9 mouse cellular contexts compared by ENCODE assay signal in the genomic region with DNA sequence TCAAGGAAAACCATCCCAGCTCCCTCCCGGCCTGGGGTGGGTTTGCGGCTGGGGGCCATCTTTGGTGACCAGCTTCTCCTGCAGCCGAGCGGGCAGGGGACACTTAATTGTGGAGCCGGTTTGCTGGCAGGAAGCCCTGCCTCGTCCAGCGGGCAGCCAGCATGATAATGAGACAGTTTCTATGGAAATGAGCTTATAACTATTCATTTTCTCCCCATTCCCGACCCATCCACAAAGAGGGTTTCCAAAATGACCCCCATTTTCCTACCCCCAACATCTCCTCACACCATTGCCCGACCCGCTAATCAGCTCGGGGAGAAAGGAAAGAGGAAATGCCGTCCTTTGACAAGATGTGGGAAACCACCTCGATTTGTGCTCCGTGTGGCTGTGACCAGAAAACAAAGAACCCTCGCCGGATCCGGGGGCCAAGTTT.
DNase-seq lines count a peak whose midpoint lies in the region; ATAC-seq and TF ChIP-seq lines count a peak whose summit lies in the region.
"Had no signal": no experiment of that assay in that cellular context is flagged by ENCODE, and none has a peak within 500 bp of the region (broad histone marks: within the 10 kb centered on the region; RNA-seq: fewer than 3 reads in every experiment).

No protein-coding gene starts in this region.

- 3% methylated on average over 17 of the region's 17 CpGs for WGBS in forebrain, postnatal 0 days
- WGBS in intestine, embryonic 16.5 days = 47% methylated on average over 17 of the region's 17 CpGs
- 44% methylated on average over 17 of the region's 17 CpGs for WGBS in limb, embryonic 14.5 days

- no peaks in the 10 kb centered on the region for H3K36me3 ChIP-seq in forebrain, postnatal 0 days (ENCODE audit: insufficient read depth)
- H3K36me3 ChIP-seq in intestine, embryonic 16.5 days (ENCODE audit: control insufficient read depth, insufficient read depth, low read length) = no peaks in the 10 kb centered on the region
- no peaks in the 10 kb centered on the region for H3K36me3 ChIP-seq in limb, embryonic 14.5 days (ENCODE audit: control insufficient read depth, insufficient read depth, low read length)
- H3K36me3 ChIP-seq: stomach, embryonic 15.5 days had no signal

- H3K4me1 ChIP-seq in forebrain, postnatal 0 days (ENCODE audit: insufficient read depth) = peaks cover 6% of the 10 kb centered on the region
- peaks cover 20% of the 10 kb centered on the region; the same call in 1 of the 2 replicates for H3K4me1 ChIP-seq in intestine, embryonic 16.5 days (ENCODE audit: control insufficient read depth, insufficient read depth, low read length)
- H3K4me1 ChIP-seq in limb, embryonic 14.5 days (ENCODE audit: control insufficient read depth, insufficient read depth, low read length) = peaks cover 16% of the 10 kb centered on the region

- no peak for TF ChIP-seq POLR2A in limb, embryonic 14.5 days (IDR thresholded peaks at IDR 0.05; ENCODE audit: borderline replicate concordance, extremely low read depth, insufficient read depth, insufficient read length)

- no peaks in the 10 kb centered on the region for H3K9me3 ChIP-seq in forebrain, postnatal 0 days (ENCODE audit: low read length)
- H3K9me3 ChIP-seq in intestine, embryonic 16.5 days (ENCODE audit: control insufficient read depth, low read length) = no peaks in the 10 kb centered on the region
- H3K9me3 ChIP-seq in limb, embryonic 14.5 days (ENCODE audit: control insufficient read depth, low read length) = no peaks in the 10 kb centered on the region
- H3K9me3 ChIP-seq: stomach, embryonic 15.5 days had no signal

- H3K27ac ChIP-seq in forebrain, postnatal 0 days (ENCODE audit: low read depth, low read length) = peak overlapping the region; percentile 77
- no peak overlapping the region for H3K27ac ChIP-seq in intestine, embryonic 16.5 days (ENCODE audit: low read length)
- no peak overlapping the region for H3K27ac ChIP-seq in limb, embryonic 14.5 days (replicated peaks; ENCODE audit: low read depth, low read length)
- H3K27ac ChIP-seq: stomach, embryonic 15.5 days had no signal

- DNase-seq in lung, postnatal 10 days = peak; percentile 30
- DNase-seq in lung, adult 18-20 months = no peak
- DNase-seq in forebrain, postnatal 0 days = peak; percentile 79
- DNase-seq in limb, embryonic 14.5 days (ENCODE audit: low spot score) = no peak
- peak; percentile 52 for DNase-seq in right cerebral cortex, postnatal 14 days
- no peak for DNase-seq in adrenal gland, postnatal 36 days
- DNase-seq in adrenal gland, postnatal 4 days (ENCODE audit: low spot score in 2 of 2) = no peak

- TF ChIP-seq CTCF in forebrain, postnatal 0 days (IDR thresholded peaks at IDR 0.05; ENCODE audit: low read depth) = no peak

- H3K4me3 ChIP-seq in forebrain, postnatal 0 days (ENCODE audit: low read depth, low read length) = no peak overlapping the region
- H3K4me3 ChIP-seq in intestine, embryonic 16.5 days (ENCODE audit: low read length) = no peak overlapping the region
- no peak overlapping the region for H3K4me3 ChIP-seq in limb, embryonic 14.5 days (replicated peaks; ENCODE audit: low read length)
- H3K4me3 ChIP-seq: stomach, embryonic 15.5 days had no signal

- peak; percentile 77 for ATAC-seq in forebrain, postnatal 0 days
- ATAC-seq in intestine, embryonic 16.5 days = no peak
- ATAC-seq in limb, embryonic 14.5 days (ENCODE audit: low FRiP score, low read depth) = no peak

- peak overlapping the region; percentile 38 for H3K4me2 ChIP-seq in forebrain, postnatal 0 days (ENCODE audit: low read depth)
- H3K4me2 ChIP-seq in intestine, embryonic 16.5 days (ENCODE audit: low read depth, low read length) = 0 out of 2 replicates have a peak overlapping the region, but pooled peaks have one; percentile 3
- H3K4me2 ChIP-seq in limb, embryonic 14.5 days (replicated peaks; ENCODE audit: low read depth, low read length, severe bottlenecking) = 0 out of 2 replicates have a peak overlapping the region, but pooled peaks have one; percentile 14
- H3K4me2 ChIP-seq: stomach, embryonic 15.5 days had no signal

- H3K27me3 ChIP-seq in forebrain, postnatal 0 days (ENCODE audit: insufficient read depth, low read length) = no peaks in the 10 kb centered on the region; the same call in 1 of the 2 replicates
- no peaks in the 10 kb centered on the region for H3K27me3 ChIP-seq in intestine, embryonic 16.5 days (replicated peaks; ENCODE audit: control insufficient read depth, insufficient read depth, low read length)
- no peaks in the 10 kb centered on the region for H3K27me3 ChIP-seq in limb, embryonic 14.5 days (ENCODE audit: control insufficient read depth, insufficient read depth, low read length)
- H3K27me3 ChIP-seq: stomach, embryonic 15.5 days had no signal

- peak overlapping the region; percentile 25 for H3K9ac ChIP-seq in forebrain, postnatal 0 days
- no peak overlapping the region for H3K9ac ChIP-seq in intestine, embryonic 16.5 days (ENCODE audit: low read depth, low read length)
- no peak overlapping the region for H3K9ac ChIP-seq in limb, embryonic 14.5 days (ENCODE audit: low read depth, low read length, severe bottlenecking)
- H3K9ac ChIP-seq: stomach, embryonic 15.5 days had no signal

Comparison
In these comparisons a context has a peak if more than half of its experiments do, and no peak if none do; other contexts are left out.
1. DNase-seq: peak in lung, postnatal 10 days (single experiment), forebrain, postnatal 0 days (single experiment) and right cerebral cortex, postnatal 14 days (single experiment); none in lung, adult 18-20 months (0 of 2), limb, embryonic 14.5 days (single experiment), adrenal gland, postnatal 36 days (0 of 2) and adrenal gland, postnatal 4 days (0 of 2).
2. Peak in every context shown above with its lines, with median percentiles within 50 percentile points of each other: H3K4me2 ChIP-seq.